Mouse (Mus musculus) layer of hippocampus, adult 18-20 months (tissue): Measurements from ENCODE around the gene Zfp775. TPM values are rescaled to one million over a fixed set of nuclear protein-coding genes. Genes with fewer than 3 reads are reported as not detected.
A peak's percentile ranks its signal among the peaks of the same experiment; 100 is the strongest.
"Not testable (repeated sequence)": the region's sequence is repeated elsewhere in the genome, so short reads cannot be mapped to it uniquely, and the experiment has no call there.

Source experiments
- DNase-seq, 2 experiments: peaks; one replicate each; pipeline ENCODE4 v3.0.0; 2022; ENCODE audit warnings: low spot score in 2 of 2
- total RNA-seq, 2 experiments: library from RNA; stranded (reverse); gene quantifications; 2 replicates each; pipeline ENCODE4 v1.2.3; 2021

The Zfp775 gene
- total RNA-seq, 2 experiments from 2014 or later: 7.1 to 8.2 TPM

GRCm38 (mm10) chr6:48589194-48589750 is 12.6 kb upstream of the Zfp775 start, which contains the start of gene Gm45021:
Gene Gm45021, plus strand, starts transcription at chr6:48589610.
- no peak for DNase-seq

- DNase-seq: no peak
These were observed 10.5 kb upstream of the Zfp775 start for GRCm38 (mm10) chr6:48591221-48591845.

- DNase-seq: no peak
These were observed 10.0 kb upstream of the Zfp775 start for GRCm38 (mm10) chr6:48591871-48592270.

GRCm38 (mm10) chr6:48593158-48594042 is 8.5 kb upstream of the Zfp775 start, which contains the start of the genes Repin1 and Gm44965:
Gene Repin1, plus strand, starts transcription at chr6:48593883.
Gene Gm44965, plus strand, starts transcription at chr6:48593941.
- peak; percentile 91 to 92 for DNase-seq

- DNase-seq: peak; percentile 48 to 54
These were observed 7.7 kb upstream of the Zfp775 start for GRCm38 (mm10) chr6:48594043-48594738.

GRCm38 (mm10) chr6:48595278-48595677 is 6.6 kb upstream of the Zfp775 start:
- DNase-seq: no peak

- no peak for DNase-seq
These were observed 5.2 kb upstream of the Zfp775 start for GRCm38 (mm10) chr6:48596545-48597232.

- no peak for DNase-seq
These were observed 4.6 kb upstream of the Zfp775 start for GRCm38 (mm10) chr6:48597233-48597625.

- no peak for DNase-seq
These were observed 1.3 kb upstream of the Zfp775 start for GRCm38 (mm10) chr6:48600594-48600993.

- DNase-seq: peak in 1 of 2 experiments; percentile 49
These were observed 348 bp downstream of the Zfp775 start for GRCm38 (mm10) chr6:48602080-48602741.

GRCm38 (mm10) chr6:48608124-48608523 is 6.3 kb downstream of the Zfp775 start:
- no peak for DNase-seq

GRCm38 (mm10) chr6:48609512-48609911 is 7.6 kb downstream of the Zfp775 start:
- DNase-seq: no peak

- no peak for DNase-seq
These were observed 8.8 kb downstream of the Zfp775 start for GRCm38 (mm10) chr6:48610657-48611056.

- no peak for DNase-seq
These were observed 11.6 kb downstream of the Zfp775 start for GRCm38 (mm10) chr6:48613464-48613863.

GRCm38 (mm10) chr6:48614756-48615155 is 12.9 kb downstream of the Zfp775 start:
- no peak for DNase-seq

GRCm38 (mm10) chr6:48620031-48620430 is 18.2 kb downstream of the Zfp775 start:
- DNase-seq: no peak

- not testable (repeated sequence) for DNase-seq
These were observed 20.5 kb downstream of the Zfp775 start for GRCm38 (mm10) chr6:48622186-48622843.

- no peak for DNase-seq
These were observed 21.6 kb downstream of the Zfp775 start for GRCm38 (mm10) chr6:48623460-48623859.

GRCm38 (mm10) chr6:48626464-48626863 is 24.6 kb downstream of the Zfp775 start, which contains the start of gene AI854703:
Gene AI854703, plus strand, starts transcription at chr6:48626764.
- DNase-seq: no peak
